Mouse (Mus musculus): ENCODE data around the gene Fbn1. TPM values are rescaled to one million over a fixed set of nuclear protein-coding genes. Genes with fewer than 3 reads are reported as not detected.
"Not testable (repeated sequence)": the region's sequence is repeated elsewhere in the genome, so short reads cannot be mapped to it uniquely, and the experiment has no call there.

The Fbn1 gene
- polyA plus RNA-seq, 1 experiment, result 30.6 TPM

DNA sequence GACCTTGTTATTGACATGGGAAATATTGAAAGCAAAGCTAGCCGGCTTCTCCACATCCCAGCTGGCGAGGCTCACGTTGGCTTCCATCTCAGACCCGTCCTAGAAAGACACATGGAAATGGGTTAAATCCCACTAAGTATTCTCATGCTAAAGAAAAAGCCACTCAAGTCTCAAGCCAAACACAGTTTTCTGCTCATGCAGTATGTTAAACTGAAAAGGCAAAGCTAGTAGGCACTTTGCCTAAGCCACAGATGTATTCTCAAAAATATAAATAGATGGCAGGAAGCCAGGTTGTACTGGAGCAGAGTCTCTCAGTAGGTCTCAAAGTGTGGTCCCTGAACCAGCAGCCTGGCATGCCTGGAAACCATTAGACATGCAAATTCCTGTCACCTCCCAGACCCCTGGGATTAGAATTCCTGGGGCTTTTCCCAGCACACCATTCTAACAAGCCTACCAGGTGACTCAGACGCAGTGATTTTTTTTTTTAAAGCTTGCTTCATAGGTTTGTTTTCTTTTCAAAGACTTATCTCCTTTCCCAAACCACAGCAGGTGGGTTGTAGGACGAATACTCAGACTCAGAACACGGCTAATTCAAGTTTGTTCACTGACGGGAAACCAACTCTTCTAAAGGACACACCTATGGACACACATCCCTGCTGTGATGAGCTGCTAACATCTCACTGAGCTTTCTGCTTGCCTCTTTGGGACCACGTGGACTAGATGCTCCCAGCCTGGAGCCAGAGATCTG lies 205.7 kb downstream of the Fbn1 start:
- no peak for DNase-seq
- Histone ChIP-seq H3K4me1 (ENCODE audit: control insufficient read depth, insufficient read depth, low read length) (no peaks in the 10 kb centered on the region; the same call in 1 of the 2 replicates), H3K4me3 (replicated peaks; ENCODE audit: extremely low read depth, low read depth, low read length) (no peak overlapping the region)
- no peak for TF ChIP-seq CTCF (IDR thresholded peaks at IDR 0.05; ENCODE audit: insufficient read depth, low read length)
- TF ChIP-seq POLR2A (IDR thresholded peaks at IDR 0.05; ENCODE audit: borderline replicate concordance, extremely low read depth, low read depth, low read length), result no peak
- 68% methylated on average over 9 of the region's 9 CpGs for WGBS

- WGBS, result 76% methylated on average over 1 of the region's 1 CpGs
These were observed 209.0 kb downstream of the Fbn1 start for GRCm38 (mm10) chr2:125298841-125299240.

DNA sequence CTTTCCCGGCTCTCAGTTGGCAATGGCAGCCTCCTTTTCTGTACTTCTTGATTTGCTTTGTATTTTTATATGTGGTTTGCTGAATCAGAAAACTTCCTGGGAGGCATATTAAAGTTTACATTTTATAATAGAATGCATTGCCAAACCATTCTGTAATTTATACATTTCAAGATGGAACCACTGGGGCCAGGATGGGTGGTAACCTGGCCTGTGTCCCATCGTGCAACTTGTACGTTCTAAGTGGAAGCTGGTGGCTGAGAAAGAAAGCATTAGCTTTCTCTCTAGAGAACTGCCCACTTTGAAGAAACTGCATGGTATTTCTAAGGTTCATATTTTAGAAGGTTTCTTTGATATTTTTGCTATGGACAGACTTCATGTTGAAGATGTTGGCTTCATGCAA lies 212.3 kb downstream of the Fbn1 start:
- TF ChIP-seq POLR2A (IDR thresholded peaks at IDR 0.05; ENCODE audit: borderline replicate concordance, extremely low read depth, low read depth, low read length), result no peak
- TF ChIP-seq CTCF (IDR thresholded peaks at IDR 0.05; ENCODE audit: insufficient read depth, low read length), result no peak
- H3K4me3 ChIP-seq (replicated peaks; ENCODE audit: extremely low read depth, low read depth, low read length), result no peak overlapping the region
- H3K4me1 ChIP-seq (ENCODE audit: control insufficient read depth, insufficient read depth, low read length), result no peaks in the 10 kb centered on the region
- WGBS, result 70% methylated on average over 3 of the region's 3 CpGs
- no peak for DNase-seq

More at GRCm38 (mm10) chr2:125298841-125299240, 209.0 kb downstream of the Fbn1 start:
- DNase-seq, result no peak
- TF ChIP-seq POLR2A (IDR thresholded peaks at IDR 0.05; ENCODE audit: borderline replicate concordance, extremely low read depth, low read depth, low read length) (no peak), CTCF (IDR thresholded peaks at IDR 0.05; ENCODE audit: insufficient read depth, low read length) (no peak)
- H3K4me1 ChIP-seq (ENCODE audit: control insufficient read depth, insufficient read depth, low read length), result no peaks in the 10 kb centered on the region
- H3K4me3 ChIP-seq (replicated peaks; ENCODE audit: extremely low read depth, low read depth, low read length), result no peak overlapping the region

DNA sequence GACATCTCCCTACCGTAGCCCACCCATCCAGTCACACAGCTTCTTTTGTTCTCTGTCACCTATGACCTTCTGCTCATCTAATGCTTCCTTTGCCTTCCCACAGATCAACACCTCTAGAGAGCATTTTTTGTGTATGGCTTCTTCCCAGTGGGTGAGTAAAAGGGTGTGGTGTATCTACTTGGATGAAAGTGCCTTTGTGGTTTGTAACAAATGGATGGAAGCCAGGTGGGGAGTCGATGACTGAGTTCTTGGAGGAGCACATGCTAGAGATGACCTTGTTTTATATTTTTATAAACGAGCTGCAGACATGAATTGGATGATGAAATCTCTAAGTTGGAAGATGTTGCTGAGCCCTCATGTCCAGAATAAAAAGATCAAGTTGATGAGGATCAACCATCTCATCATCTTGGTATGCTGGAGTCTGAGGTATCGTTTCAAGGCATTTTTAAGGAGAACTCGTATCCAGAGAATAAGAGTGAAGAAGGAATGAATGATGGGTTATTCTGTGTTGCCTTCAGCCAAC lies 213.8 kb downstream of the Fbn1 start:
- H3K4me1 ChIP-seq (ENCODE audit: control insufficient read depth, insufficient read depth, low read length), result no peaks in the 10 kb centered on the region
- TF ChIP-seq CTCF (IDR thresholded peaks at IDR 0.05; ENCODE audit: insufficient read depth, low read length) (no peak), POLR2A (IDR thresholded peaks at IDR 0.05; ENCODE audit: borderline replicate concordance, extremely low read depth, low read depth, low read length) (no peak)
- 65% methylated on average over 5 of the region's 5 CpGs for WGBS
- DNase-seq, result no peak
- H3K4me3 ChIP-seq (replicated peaks; ENCODE audit: extremely low read depth, low read depth, low read length), result no peak overlapping the region

DNA sequence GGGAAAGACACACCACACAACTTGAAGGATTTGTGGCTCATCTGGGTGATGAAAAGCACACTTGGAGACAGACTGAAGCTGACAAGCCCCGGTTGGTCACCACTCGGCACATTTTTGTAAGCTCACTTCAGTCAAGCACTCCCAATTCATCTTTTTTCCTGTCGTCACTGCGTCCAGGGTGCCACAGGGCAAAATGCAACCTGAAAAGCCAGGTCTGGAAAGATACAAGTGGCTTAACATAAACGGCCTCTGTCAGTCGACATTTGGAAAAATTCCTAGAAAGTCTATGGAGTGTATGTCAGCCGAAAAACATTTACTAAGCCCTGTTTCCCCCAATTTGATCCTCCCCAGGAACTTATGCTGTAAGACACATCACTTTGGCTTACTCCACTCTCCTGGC lies 215.2 kb downstream of the Fbn1 start:
- DNase-seq, result no peak
- 62% methylated on average over 7 of the region's 7 CpGs for whole genome bisulfite sequencing
- no peak overlapping the region for H3K4me3 ChIP-seq (replicated peaks; ENCODE audit: extremely low read depth, low read depth, low read length)
- TF ChIP-seq CTCF (IDR thresholded peaks at IDR 0.05; ENCODE audit: insufficient read depth, low read length), result no peak
- no peak for TF ChIP-seq POLR2A (IDR thresholded peaks at IDR 0.05; ENCODE audit: borderline replicate concordance, extremely low read depth, low read depth, low read length)
- no peaks in the 10 kb centered on the region for H3K4me1 ChIP-seq (ENCODE audit: control insufficient read depth, insufficient read depth, low read length)

DNA sequence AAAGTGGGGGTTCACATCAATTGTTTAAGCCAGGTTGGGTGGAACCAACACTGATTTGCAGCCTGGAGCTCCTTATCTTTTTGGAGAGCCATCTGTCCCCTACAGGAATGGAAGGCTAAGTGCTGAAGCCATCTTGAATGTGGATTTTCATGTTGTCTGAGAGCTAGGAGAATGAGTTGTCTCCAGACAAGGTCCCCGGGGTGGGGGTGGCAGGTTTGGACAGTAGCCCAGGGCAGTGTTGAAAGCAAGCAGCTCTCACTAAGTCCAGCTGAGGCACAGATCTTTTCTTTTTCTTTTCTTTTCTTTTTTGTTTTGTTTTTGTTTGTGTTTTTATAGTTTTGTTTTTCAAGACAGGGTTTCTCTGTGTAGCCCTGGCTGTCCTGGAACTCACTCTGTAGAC lies 216.7 kb downstream of the Fbn1 start:
- TF ChIP-seq POLR2A (IDR thresholded peaks at IDR 0.05; ENCODE audit: borderline replicate concordance, extremely low read depth, low read depth, low read length) (no peak), CTCF (IDR thresholded peaks at IDR 0.05; ENCODE audit: insufficient read depth, low read length) (no peak)
- whole genome bisulfite sequencing, result 67% methylated on average over 1 of the region's 1 CpGs
- no peak for DNase-seq
- no peaks in the 10 kb centered on the region for H3K4me1 ChIP-seq (ENCODE audit: control insufficient read depth, insufficient read depth, low read length)
- no peak overlapping the region for H3K4me3 ChIP-seq (replicated peaks; ENCODE audit: extremely low read depth, low read depth, low read length)

DNA sequence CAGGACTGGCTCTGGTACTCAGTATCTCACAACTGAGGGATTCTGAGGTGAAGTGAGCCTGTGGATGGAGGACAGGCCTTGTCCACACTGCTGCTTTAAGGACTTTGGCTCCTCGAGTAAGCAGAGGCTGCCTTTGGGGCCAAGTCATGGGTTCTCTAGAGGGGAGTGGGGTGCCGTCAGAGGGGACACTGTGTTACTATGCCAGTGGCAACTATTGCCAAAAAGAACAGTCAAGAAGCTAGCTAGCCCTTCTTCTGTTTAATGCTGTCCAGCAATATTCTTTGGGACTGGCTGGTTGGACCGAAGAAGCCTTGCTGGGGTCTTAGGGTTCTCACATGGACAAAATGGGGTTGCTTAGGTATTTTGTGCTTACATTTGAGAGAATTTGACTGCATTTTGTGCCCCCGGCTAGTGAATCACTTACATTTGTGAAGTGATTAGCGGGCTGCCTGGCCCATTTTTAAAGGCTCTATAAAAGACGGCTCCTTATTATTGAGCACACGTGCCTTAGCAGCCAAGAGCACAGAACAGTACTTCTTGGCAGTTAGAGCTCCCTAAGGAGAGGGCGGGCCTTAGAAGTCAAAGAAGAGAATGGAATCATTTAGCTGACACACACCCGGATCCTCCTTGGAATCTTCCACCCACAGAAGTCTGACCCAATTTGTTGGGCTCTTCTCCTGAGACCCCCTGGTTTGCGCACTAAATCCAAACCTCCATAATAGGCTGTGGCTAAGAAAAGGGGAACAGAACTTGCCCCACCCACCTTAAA lies 217.4 kb downstream of the Fbn1 start:
- DNase-seq, result no peak
- 70% methylated on average over 10 of the region's 10 CpGs for WGBS
- H3K4me1 ChIP-seq (ENCODE audit: control insufficient read depth, insufficient read depth, low read length), result no peaks in the 10 kb centered on the region
- no peak overlapping the region for H3K4me3 ChIP-seq (replicated peaks; ENCODE audit: extremely low read depth, low read depth, low read length)
- TF ChIP-seq CTCF (IDR thresholded peaks at IDR 0.05; ENCODE audit: insufficient read depth, low read length) (no peak), POLR2A (IDR thresholded peaks at IDR 0.05; ENCODE audit: borderline replicate concordance, extremely low read depth, low read depth, low read length) (no peak)

DNA sequence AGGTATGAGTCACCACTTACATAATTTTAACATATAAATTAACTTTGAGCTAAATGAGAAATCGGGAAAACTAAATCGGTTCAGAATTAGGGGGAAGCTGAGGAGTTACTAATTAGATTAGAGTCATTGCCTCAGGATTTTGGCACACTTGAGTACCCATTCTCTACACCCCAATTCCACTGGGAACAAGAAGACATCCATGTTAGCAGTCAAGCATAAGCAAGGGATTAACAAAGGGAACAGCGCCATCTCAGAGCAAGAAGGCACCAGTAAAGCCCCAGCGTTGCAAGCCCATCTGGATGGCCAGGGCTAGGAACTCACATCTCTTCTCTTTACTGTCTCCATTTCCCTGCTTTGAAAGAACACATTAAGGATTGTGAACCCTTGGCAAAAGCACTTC lies 222.0 kb downstream of the Fbn1 start:
- Histone ChIP-seq H3K4me1 (ENCODE audit: control insufficient read depth, insufficient read depth, low read length) (no peaks in the 10 kb centered on the region), H3K4me3 (replicated peaks; ENCODE audit: extremely low read depth, low read depth, low read length) (no peak overlapping the region)
- 87% methylated on average over 4 of the region's 4 CpGs for WGBS
- DNase-seq, result no peak
- TF ChIP-seq CTCF (IDR thresholded peaks at IDR 0.05; ENCODE audit: insufficient read depth, low read length) (no peak), POLR2A (IDR thresholded peaks at IDR 0.05; ENCODE audit: borderline replicate concordance, extremely low read depth, low read depth, low read length) (no peak)

DNA sequence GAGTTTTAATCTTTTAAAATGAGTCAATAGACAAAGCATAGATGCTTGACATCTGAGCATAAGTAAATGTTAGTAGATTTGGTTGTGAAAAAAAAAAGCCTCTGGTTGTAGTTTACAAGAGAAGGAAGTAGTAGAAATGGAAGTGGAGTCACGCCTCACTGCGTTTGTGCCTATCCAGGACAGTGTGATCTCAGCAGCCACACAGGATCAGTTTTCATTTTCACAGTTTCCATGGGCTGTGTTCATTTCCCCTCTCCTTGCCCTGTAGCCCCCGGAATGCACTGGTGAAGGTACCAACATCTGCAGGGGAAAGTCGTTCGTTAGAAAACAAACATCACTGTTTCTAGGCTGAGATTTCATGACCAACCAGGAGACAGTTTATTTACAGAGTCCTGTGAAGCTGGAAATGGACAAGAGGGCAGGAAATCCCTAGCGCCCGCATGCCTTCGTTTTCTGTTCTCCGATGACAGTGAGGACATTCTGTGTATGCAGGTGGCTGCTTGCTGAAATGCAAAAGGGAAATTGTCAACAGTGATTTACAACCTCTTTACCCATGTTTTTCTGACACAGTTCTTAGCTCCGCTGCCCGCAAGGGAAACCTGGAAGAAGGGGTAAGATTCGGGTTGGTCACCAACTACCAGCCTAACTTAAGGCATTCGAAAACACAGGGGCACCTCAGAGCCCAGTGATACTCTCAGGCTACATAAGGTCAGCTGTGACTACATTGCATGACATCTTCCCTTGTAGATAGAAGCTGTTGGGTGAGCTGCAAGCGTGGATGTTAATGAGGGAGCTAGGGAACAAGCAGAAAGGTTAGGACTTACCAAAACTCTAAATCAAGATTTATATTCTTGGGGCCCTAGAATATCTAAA lies 225.2 kb downstream of the Fbn1 start:
- no peak for TF ChIP-seq CTCF (IDR thresholded peaks at IDR 0.05; ENCODE audit: insufficient read depth, low read length)
- TF ChIP-seq POLR2A (IDR thresholded peaks at IDR 0.05; ENCODE audit: borderline replicate concordance, extremely low read depth, low read depth, low read length), result no peak
- H3K4me1 ChIP-seq (ENCODE audit: control insufficient read depth, insufficient read depth, low read length), result peaks cover 3% of the 10 kb centered on the region
- H3K4me3 ChIP-seq (replicated peaks; ENCODE audit: extremely low read depth, low read depth, low read length), result peak overlapping the region; percentile 14
- 29% methylated on average over 14 of the region's 14 CpGs for WGBS
- no peak for DNase-seq

DNA sequence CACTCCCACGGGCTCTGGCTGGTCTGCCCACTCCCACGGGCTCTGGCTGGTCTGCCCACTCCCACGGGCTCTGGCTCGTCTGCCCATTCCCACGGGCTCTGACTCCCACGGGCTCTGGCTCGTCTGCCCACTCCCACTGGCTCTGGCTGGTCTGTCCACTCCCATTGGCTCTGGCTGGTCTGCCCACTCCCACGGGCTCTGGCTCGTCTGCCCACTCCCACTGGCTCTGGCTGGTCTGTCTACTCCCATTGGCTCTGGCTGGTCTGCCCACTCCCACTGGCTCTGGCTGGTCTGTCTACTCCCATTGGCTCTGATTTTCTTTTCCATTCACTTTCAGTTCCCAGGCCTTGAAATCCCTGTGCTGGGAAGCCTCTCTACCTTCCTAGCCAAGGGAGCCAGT lies 227.8 kb downstream of the Fbn1 start:
- DNase-seq; H3K4me1 ChIP-seq (ENCODE audit: control insufficient read depth, insufficient read depth, low read length); H3K4me3 ChIP-seq (replicated peaks; ENCODE audit: extremely low read depth, low read depth, low read length): not testable (repeated sequence)
- 83% methylated on average over 9 of the region's 9 CpGs for WGBS

All from lung, adult 2 months (tissue).